Mouse (Mus musculus): ENCODE data around the gene Zfp775. TPM values are rescaled to one million over a fixed set of nuclear protein-coding genes. Genes with fewer than 3 reads are reported as not detected.

Zfp775 gene
- polyA plus RNA-seq (2021; fragmentation: Nextera tagmentation) = 5.5 and 8.7 TPM in 2 replicates
- long read RNA-seq, experiment 1, full-length matches to known transcripts = 61 of 62 reads
- long read RNA-seq, experiment 1, partial matches to known transcripts = 0 of 62 reads
- long read RNA-seq, experiment 1, other reads (novel, unspliced or antisense) = 1 of 62 reads
- long read RNA-seq, experiment 2, full-length matches to known transcripts = 10 of 12 reads
- long read RNA-seq, experiment 2, partial matches to known transcripts = 0 of 12 reads
- long read RNA-seq, experiment 2, other reads (novel, unspliced or antisense) = 2 of 12 reads

GRCm38 (mm10) chr6:48601271-48602079 lies at the start of gene Zfp775:
Gene Zfp775, plus strand, starts transcription at chr6:48602063.

DNA sequence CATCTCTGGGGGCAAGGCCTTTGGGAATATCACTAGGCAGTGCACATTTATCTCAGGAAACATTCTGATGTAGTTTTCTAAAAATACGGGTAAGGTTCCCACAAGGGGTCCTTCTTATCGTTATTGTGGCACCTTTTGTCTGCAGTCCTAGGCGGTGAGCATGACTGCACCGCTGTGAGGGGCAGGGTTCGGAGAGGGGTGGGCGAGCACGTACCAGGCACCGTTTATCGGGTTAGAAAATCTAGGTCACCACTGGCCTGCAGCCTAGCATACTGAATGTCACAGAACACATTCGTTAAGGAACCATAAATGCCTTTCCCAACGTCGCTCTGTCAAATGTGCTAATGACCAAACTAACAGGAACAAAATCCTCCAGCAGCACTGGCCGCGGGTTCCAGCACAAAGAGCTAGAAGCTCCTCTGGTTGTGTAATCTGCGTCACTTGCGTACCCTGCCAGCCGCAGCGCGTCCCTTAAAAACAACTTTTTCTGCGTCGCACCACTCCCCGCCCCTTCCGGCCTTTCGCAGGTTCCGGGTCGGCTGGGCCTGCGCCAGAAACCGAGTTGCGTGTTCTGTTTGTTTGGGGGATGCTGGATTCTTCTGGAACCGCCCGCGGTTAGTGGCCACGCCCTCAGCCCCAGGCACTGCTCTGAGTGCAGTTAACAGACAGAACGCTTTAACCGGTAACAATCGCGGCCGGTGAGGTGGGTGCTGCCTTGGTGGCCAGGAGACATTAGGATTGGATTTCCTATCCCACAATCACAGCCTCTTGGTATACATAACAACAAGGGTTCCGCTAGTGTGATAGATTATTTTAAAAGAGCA lies 47.4 kb upstream of the Zfp775 start, which contains the start of gene Lrrc61:
Gene Lrrc61 (plus strand): TSS at position 517 of the 824 bp plus-strand sequence.

DNA sequence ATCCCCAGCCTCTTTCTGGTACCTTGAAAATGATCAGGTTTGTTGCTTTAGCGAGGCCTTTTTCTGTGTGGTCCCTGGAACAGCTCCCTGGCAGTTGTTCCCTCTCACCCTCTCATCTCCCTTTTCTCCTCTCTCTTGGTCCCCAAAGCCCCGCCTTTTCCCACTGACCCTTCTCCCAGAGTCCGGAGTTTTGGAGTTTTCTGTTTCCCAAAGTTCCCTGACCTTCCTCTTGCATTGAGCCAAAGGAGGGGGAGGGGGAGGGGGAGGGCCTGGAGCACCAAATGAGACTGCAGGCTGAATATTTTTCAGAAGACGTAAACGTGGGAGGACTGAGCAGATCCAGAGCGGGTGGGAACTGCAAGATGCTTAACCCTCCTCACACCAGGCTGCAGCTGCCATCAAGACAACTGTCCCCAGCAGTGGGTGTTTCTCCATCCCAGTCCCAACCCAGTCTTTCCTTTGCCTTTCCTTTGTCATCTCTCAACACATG lies 29.2 kb upstream of the Zfp775 start, which contains the start of gene Rarres2:
Gene Rarres2 (minus strand): TSS at position 218 of the 490 bp plus-strand sequence.

GRCm38 (mm10) chr6:48589194-48589750 lies 12.6 kb upstream of the Zfp775 start, which contains the start of gene Gm45021:
Gene Gm45021, plus strand, starts transcription at chr6:48589610.

DNA sequence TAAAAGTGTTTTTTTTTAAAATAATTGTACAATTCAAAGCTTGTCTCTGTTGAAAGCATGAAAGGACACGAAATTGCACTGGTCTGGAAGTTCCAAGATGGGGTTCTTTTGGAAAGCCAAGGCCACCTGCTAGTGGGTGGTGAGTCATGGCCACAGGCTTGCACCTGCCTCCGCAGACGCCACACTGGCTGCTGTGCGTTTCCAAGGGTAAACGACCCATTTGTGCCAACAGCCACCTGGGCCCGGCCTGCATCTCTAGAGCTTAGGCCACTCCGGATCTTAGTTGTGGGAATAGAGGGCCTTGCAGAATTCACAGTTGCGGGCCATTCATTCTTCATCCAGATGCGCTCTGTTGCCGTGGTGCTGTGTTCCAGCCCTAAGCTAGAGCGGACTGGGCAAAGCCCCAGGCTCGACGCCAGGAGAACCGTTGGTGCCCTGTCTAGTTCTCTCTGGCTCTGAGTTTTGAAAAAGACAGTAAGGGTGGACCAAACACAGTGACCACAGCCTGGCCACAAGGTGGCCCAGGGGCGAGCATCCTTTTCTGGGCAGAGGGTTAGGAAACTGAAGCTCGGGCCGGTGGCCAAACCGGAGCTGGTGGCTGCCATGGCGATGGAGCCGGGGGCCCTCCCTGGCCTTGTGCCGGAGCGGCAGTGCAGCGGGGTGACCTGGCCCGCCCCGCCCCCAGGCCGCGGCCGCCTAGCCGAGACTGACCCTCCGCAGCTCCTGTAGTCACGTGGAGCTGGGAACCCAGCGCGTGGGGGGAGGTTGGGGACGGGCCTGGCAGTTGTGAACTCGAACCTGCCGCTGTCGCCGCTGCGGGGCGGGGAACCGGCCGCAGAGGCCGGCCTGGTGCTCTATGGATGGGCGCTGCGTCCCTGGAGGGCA lies 8.5 kb upstream of the Zfp775 start, which contains the start of the genes Repin1 and Gm44965:
Gene Repin1 (plus strand): TSS at position 726 of the 885 bp plus-strand sequence.
Gene Gm44965 (plus strand): TSS at position 784 of the 885 bp plus-strand sequence.

GRCm38 (mm10) chr6:48626464-48626863 lies 24.6 kb downstream of the Zfp775 start, which contains the start of gene AI854703:
Gene AI854703, plus strand, starts transcription at chr6:48626764.

DNA sequence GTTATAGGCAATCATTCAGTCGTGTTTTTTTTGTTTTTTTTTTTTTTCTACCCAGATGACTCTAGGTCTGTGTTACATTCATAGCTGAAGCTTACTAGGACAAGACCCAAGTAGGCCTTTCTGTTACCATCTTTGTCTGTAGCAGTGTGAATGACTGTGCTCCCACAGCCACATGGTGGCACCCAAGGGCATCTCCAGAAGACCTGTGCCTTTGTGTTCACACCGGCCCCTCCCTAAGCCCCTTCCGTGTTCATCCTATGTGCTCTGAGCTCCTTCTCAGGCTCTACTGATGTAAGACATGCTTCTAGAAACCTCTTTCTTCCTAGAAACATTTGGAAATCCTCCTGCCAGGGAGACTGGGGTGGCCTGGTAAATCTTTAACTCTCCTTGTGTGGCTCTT lies 45.1 kb downstream of the Zfp775 start, which contains the start of gene Gimap8:
Gene Gimap8 (plus strand): TSS at position 240 of the 400 bp plus-strand sequence.

Other genes starting within 250 kb of the Zfp775 start
- gene Krba1, start 206.5 kb upstream of the Zfp775 start, polyA plus RNA-seq (2021; fragmentation: Nextera tagmentation) = 4.4 and 5.4 TPM in 2 replicates
- 33.6 and 38.8 TPM in 2 replicates for gene Zfp467, start 156.2 kb upstream of the Zfp775 start, polyA plus RNA-seq (2021; fragmentation: Nextera tagmentation)
- gene Sspo, start 153.8 kb upstream of the Zfp775 start, polyA plus RNA-seq (2021; fragmentation: Nextera tagmentation) = 0.09 and 0.16 TPM in 2 replicates
- 629 and 681 TPM in 2 replicates for gene Atp6v0e2, start 64.4 kb upstream of the Zfp775 start, polyA plus RNA-seq (2021; fragmentation: Nextera tagmentation)
- 25.9 and 31.8 TPM in 2 replicates for gene Lrrc61, start 47.3 kb upstream of the Zfp775 start, polyA plus RNA-seq (2021; fragmentation: Nextera tagmentation)
- gene Rarres2, start 29.3 kb upstream of the Zfp775 start, polyA plus RNA-seq (2021; fragmentation: Nextera tagmentation) = 24.4 and 29.4 TPM in 2 replicates
- not detected in 2 replicates for gene Gm45021, start 12.5 kb upstream of the Zfp775 start, polyA plus RNA-seq (2021; fragmentation: Nextera tagmentation)
- 20.9 and 23.4 TPM in 2 replicates for gene Repin1, start 8.2 kb upstream of the Zfp775 start, polyA plus RNA-seq (2021; fragmentation: Nextera tagmentation)
- gene Gm44965, start 8.1 kb upstream of the Zfp775 start, polyA plus RNA-seq (2021; fragmentation: Nextera tagmentation) = not detected in 2 replicates
- 9.7 and 11.6 TPM in 2 replicates for gene AI854703, start 24.7 kb downstream of the Zfp775 start, polyA plus RNA-seq (2021; fragmentation: Nextera tagmentation)
- 0.14 and 0.15 TPM in 2 replicates for gene Gimap8, start 45.2 kb downstream of the Zfp775 start, polyA plus RNA-seq (2021; fragmentation: Nextera tagmentation)
- 0.36 and 0.38 TPM in 2 replicates for gene Gimap9, start 74.1 kb downstream of the Zfp775 start, polyA plus RNA-seq (2021; fragmentation: Nextera tagmentation)
- gene Gimap4, start 82.5 kb downstream of the Zfp775 start, polyA plus RNA-seq (2021; fragmentation: Nextera tagmentation) = 0.20 and 0.39 TPM in 2 replicates
- gene Gimap6, start 106.2 kb downstream of the Zfp775 start, polyA plus RNA-seq (2021; fragmentation: Nextera tagmentation) = 2.5 and 3.2 TPM in 2 replicates
- 0.59 TPM in 1 of 2 replicates, not detected in the other for gene Gm28053, start 116.5 kb downstream of the Zfp775 start, polyA plus RNA-seq (2021; fragmentation: Nextera tagmentation)
- gene Gimap7, start 116.6 kb downstream of the Zfp775 start, polyA plus RNA-seq (2021; fragmentation: Nextera tagmentation) = not detected in 2 replicates
- gene Gimap1, start 137.0 kb downstream of the Zfp775 start, polyA plus RNA-seq (2021; fragmentation: Nextera tagmentation) = 2.9 and 3.4 TPM in 2 replicates
- gene Gimap5, start 144.1 kb downstream of the Zfp775 start, polyA plus RNA-seq (2021; fragmentation: Nextera tagmentation) = 0.44 and 0.63 TPM in 2 replicates
- 0.10 TPM in 1 of 2 replicates, not detected in the other for gene Gimap3, start 168.8 kb downstream of the Zfp775 start, polyA plus RNA-seq (2021; fragmentation: Nextera tagmentation)
- 39.3 and 69.5 TPM in 2 replicates for gene Tmem176a, start 238.9 kb downstream of the Zfp775 start, polyA plus RNA-seq (2021; fragmentation: Nextera tagmentation)
- gene Tmem176b, start 239.4 kb downstream of the Zfp775 start, polyA plus RNA-seq (2021; fragmentation: Nextera tagmentation) = 70.9 and 75.1 TPM in 2 replicates

Data from left cerebral cortex, adult 6 months (tissue).